Mouse (Mus musculus): ENCODE measurements at regions not wholly inside any gene's neighbourhood (a gene's known extent, or its start where the extent isn't known, plus 50 kb on each side); places are given as distances from the start of the nearest gene placed in this dataset.

GRCm38 (mm10) chr3:41180911-41181310 is 98.1 kb upstream of the Pgrmc2 start:
- DNase-seq (ENCODE audit: low read depth) = no peak

DNA sequence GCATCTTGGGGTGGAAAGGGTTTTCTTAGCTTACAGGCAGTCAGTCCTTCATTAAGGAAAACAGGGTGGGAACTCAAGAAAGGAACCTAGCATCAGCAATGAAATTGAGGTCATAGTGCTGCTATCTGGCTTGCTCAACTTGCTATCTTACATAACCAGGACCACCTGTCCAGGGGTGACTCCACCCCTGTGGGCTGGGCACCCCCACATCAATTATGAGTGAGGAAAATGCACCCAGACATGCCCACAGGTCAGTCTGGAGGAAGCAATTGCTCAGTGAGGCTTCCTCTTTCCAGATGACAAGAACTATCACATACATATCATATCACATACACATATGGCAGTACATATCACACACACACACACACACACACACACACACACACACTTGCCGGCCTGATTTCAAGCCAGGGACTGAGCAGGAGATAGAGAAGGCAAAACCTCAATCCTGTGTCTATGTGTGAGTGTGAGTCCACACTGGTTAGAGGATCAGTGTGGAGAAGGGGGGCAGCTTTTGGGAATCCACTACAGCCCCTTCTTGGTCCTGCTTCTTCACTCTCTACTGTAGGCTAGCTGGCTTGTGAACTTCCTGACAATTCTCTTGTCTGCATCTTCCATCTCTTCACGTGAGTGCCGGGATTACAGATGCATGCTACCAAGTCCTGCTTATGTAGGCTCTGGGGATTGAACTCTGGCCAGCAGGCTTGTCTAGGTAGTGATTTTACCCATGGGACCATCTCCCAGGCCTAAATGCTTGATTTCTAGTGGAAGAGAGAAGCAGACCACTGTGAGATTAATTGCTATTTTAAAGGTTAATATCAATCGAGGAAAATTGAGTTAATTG is 96.4 kb upstream of the Pgrmc2 start:
- no peak for DNase-seq (ENCODE audit: low read depth)

- DNase-seq (ENCODE audit: low read depth) = no peak
These were observed 94.3 kb upstream of the Pgrmc2 start for GRCm38 (mm10) chr3:41177124-41177523.

GRCm38 (mm10) chr3:41175356-41175755 is 92.5 kb upstream of the Pgrmc2 start:
- no peak for DNase-seq (ENCODE audit: low read depth)

DNA sequence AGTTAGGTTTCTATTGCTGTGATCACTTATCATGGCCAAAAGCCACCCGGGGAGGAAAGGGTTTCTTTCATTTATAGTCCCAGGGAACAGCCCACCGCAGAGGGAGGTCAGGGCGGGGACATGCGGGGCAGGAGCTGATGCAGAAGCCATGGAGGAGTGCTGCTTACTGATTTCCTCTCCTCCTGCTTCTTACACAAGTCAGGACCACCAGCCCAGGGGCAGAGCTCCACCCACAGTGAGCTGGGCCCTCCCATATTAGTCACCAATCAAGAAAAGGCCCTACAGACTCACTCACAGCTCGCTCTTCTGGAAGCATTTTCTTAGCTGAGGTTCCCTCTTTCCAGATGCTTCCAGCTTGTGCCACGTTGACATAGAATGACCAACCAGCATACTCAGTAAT is 90.7 kb upstream of the Pgrmc2 start:
- no peak for DNase-seq (ENCODE audit: low read depth)

DNA sequence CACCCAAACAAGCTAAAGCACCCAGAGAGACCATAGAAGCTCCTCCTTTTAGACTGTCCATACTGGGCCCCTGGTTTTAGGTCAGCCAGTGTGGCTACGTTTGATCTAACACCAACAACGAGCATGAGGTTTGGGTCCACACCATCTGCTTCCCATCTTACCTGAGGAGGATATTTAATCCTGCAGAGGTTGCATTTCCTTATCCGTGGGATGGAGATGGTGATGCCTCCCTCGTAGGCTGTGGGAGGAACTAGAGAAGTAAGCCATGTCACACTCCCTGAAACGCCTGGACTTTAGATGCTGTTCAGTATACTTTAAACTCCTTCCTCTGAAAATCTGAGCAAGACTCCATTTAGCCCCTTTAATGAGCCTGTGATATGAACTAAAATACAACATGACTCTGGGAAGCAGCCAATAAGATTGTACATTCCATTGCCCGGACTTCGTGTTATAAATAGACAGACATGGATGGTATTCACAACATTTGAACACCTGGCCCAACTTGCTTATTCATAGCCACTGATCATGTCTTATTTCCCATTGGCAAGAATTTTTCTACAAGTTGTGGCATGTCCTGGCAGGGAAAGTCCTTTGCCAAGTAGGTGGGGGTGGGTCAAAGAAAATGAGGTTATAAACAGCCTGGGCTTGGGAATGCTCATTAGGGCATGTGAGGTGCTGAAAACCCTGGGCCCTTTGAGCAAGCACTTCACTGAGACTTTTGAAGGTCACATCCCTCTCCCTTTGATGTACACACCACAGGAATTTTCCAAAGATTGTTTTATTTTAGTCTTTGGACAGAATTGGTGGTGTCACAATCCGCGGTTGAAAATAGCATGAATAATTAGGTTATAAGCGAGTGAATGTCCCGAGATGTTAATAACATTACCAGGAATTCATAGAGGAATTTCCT is 89.7 kb upstream of the Pgrmc2 start:
- DNase-seq (ENCODE audit: low read depth) = no peak

DNA sequence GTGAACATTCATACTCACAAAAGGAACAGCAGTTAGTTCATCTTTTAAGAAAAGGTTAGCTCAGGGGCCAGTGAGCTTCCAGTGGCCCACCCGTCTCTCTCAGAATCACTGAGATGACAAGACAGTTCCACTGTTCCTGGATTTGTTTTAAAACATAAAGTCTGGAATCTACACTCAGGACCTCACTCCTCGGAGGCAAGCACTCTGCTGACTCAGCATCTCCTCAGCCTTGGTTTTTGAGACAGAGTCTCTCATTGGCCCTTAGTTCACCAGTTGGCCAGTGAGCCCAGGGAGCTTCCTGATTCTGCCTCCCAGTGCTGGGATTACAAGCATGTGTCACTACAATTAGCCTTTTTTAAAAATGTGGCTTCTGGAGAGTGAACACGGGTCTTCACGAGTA is 88.9 kb upstream of the Pgrmc2 start:
- no peak for DNase-seq (ENCODE audit: low read depth)

GRCm38 (mm10) chr3:41171310-41171709 is 88.5 kb upstream of the Pgrmc2 start:
- DNase-seq (ENCODE audit: low read depth) = no peak

- no peak for DNase-seq (ENCODE audit: low read depth)
These were observed 87.7 kb upstream of the Pgrmc2 start for GRCm38 (mm10) chr3:41170566-41170965.

- no peak for DNase-seq (ENCODE audit: low read depth)
These were observed 86.6 kb upstream of the Pgrmc2 start for GRCm38 (mm10) chr3:41169430-41169829.

DNA sequence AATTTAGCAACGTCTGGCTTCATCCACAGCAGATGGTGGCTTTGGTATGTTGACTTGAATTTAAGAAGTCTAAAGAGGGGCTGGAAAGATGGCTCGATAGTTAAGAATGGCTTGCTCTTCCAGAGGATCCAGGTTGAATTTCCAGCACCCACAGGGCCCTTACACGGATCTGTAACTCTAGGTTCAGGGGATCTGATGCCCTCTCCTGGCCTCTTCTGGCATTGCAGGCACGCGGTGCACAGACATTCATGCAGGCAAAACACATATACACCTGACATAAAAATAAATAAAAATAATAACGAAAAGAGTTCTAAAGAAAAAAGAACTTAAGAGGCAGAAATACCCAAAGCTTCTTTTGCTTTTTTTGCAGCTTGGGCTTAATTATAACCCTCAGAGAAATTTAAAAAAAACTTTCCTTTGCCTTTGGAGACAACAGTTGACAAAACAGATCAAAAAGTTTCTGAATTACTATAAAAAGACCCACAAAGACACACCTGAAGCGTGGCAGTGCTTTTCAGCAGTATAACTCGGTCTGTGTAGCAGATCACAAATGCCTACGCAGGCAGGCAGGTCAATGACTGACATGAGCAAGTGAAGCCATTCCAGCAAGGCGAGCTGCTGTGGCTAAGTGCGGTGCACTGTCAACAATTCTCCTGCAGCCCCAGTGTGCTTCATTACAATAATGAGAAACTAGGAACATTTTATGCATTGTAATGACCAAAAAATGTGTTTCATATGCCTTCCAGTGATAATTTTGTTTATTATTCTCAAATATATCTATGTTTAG is 85.5 kb upstream of the Pgrmc2 start:
- DNase-seq (ENCODE audit: low read depth) = no peak

- DNase-seq (ENCODE audit: low read depth) = no peak
These were observed 84.6 kb upstream of the Pgrmc2 start for GRCm38 (mm10) chr3:41167476-41167875.

DNA sequence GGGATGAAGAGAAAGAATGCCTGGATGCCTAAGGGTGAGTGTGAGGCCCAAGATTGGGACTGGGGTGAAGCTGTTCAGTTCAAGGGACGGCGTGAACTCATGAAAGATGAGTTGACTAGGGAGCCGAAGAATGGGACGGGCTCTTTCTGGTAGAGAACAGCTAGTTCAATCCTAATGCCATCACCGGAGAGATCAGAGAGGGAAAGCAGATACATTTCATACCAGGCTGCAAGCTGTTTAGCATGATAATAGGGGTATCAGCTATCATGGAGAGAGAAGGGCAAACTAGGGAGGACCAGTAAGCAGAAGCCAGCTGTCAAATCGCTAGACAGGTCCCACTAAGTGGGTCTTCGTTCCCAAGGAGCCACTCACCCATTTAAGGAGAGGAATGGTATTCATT is 81.9 kb upstream of the Pgrmc2 start:
- DNase-seq (ENCODE audit: low read depth) = no peak

- no peak for DNase-seq (ENCODE audit: low read depth)
These were observed 80.9 kb upstream of the Pgrmc2 start for GRCm38 (mm10) chr3:41163767-41164166.

- DNase-seq (ENCODE audit: low read depth) = no peak
These were observed 79.7 kb upstream of the Pgrmc2 start for GRCm38 (mm10) chr3:41162514-41162913.

DNA sequence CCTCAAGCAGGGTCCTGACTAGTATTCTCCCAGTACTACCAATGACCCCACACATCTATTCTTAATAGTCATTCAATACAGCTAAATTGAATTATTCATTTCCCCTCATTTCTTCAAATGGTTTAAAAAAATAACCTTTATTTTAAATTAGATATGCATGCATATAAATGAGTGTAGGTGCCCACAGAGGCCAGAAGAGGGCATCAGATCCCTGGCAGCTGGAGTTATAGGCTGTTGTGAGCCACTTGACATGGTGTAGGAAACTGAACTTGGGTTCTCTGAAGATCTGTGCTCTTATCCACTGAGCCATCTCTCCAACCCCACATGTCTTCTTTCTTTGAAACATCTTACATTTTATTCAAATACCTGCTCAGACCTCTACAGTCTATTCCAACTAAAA is 77.8 kb upstream of the Pgrmc2 start:
- DNase-seq (ENCODE audit: low read depth) = no peak

DNA sequence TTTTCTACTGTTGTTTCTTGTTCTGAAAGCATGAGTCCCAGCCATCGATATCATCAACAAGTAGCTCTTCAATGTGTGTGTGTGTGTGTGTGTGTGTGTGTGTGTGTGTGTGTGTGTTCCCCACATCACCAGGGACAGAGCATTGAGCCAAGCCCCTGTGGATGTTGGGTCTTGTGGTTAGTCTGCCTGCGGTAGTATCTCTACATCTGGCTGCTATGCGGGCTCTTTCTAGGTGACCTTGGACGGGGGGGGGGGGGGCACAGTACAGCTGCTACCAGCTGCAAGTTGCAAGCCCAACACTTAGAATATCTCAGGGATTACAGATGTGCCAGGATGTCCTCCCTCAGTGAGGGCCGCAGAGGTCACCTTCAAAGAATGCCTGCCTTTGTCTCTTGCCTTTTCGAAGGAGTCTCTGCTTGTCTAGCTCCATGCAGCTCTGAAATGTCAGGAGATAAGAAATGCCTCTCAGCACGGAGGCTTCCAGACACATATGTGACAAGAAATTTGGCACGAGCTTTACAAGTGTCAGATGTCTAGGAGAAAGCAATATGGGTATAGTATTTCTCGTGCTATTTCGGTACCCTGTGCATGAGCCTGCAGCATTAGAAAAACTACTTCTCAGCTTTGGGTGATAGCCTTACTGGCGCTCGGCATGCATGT is 75.6 kb upstream of the Pgrmc2 start:
- no peak for DNase-seq (ENCODE audit: low read depth)

GRCm38 (mm10) chr3:41157428-41157827 is 74.6 kb upstream of the Pgrmc2 start:
- DNase-seq (ENCODE audit: low read depth) = no peak

- no peak for DNase-seq (ENCODE audit: low read depth)
These were observed 73.7 kb upstream of the Pgrmc2 start for GRCm38 (mm10) chr3:41156562-41156961.

DNA sequence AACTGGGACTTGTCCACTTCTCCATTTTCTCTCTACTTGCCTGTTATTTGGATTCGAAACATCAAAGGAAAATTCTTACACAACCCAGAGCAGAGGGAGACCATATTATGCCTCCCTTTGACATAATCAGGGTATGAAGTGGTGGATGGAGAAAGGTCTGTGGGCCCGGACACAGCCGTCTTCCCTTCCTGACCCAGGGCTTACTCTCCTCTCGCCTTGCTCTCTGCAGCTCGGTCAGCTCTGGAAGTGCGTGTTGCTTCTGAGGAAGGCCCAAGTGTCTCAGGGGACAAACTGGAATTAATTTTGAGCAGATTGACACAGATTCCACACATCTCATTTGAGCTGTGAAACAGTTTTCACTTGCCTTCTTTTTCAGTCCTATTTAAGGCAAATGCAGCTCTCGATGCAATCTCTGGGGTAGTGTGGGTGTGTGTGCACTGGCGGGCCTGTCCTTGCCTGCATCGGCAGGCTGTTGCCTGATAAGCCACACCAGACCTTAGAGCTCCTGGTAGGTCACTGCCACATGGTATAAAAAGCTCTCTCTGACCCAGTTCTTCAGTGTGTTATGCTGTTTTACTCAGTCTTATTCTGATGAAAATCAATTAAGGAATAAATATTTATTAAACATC is 72.4 kb upstream of the Pgrmc2 start:
- no peak for DNase-seq (ENCODE audit: low read depth)

DNA sequence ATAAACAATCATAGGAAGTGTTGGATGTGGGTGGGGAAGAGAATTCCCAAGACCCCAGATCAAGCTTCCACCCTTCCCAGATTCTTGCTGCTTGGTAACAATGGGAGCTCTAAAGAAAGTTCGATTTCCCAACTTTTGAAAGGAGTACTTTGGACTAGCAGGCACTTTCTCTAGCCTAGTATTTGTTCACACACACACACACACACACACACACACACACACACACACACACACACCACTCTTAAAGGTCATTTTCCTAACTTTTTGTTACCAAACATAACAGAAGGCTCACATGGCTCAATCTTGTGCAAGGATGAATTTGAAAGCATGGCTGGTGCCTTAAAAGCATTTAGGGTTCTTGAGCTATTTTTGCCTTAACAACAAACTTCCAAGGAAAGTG is 71.6 kb upstream of the Pgrmc2 start:
- no peak for DNase-seq (ENCODE audit: low read depth)

Measured in gonadal fat pad, adult 2 months (tissue).